Comparison of ENCODE assay signal across 26 mouse cellular contexts in genomic region chrX:87663856-87664255, GRCm38 (mm10).
DNase-seq lines count a peak whose midpoint lies in the region; ATAC-seq and TF ChIP-seq lines count a peak whose summit lies in the region.
"Had no signal": no experiment of that assay in that cellular context is flagged by ENCODE, and none has a peak within 500 bp of the region (broad histone marks: within the 10 kb centered on the region; RNA-seq: fewer than 3 reads in every experiment).

No protein-coding gene starts in this region.

- peak; percentile 46 to 58 for DNase-seq in cerebellum, postnatal 10 days
- no peak for DNase-seq in cerebellum, adult 11 months
- DNase-seq in hindbrain, postnatal 0 days (ENCODE audit: low spot score): peak; percentile 12
- peak; percentile 12 for DNase-seq in 3T3-L1 (ENCODE audit: low read depth, low spot score)
- DNase-seq in brain, adult 2 months (ENCODE audit: low read depth, low spot score): peak; percentile 26
- DNase-seq in testis, postnatal 10 days (ENCODE audit: low spot score): no peak
- DNase-seq: adrenal gland, adult 8-10 months; adrenal gland, postnatal 25 days; cerebellum, adult 11-12 months; cerebellum, adult 8-10 months; forebrain, postnatal 0 days; gastrocnemius, adult 2 months; gastrocnemius, postnatal 14 days; heart, adult 11 months; heart, postnatal 36 days; kidney, adult 11 months; kidney, adult 8-10 months had no signal

- no peak overlapping the region for H3K4me3 ChIP-seq in hindbrain, postnatal 0 days (ENCODE audit: low read length)
- no peak overlapping the region for H3K4me3 ChIP-seq in hindbrain, embryonic 13.5 days
- H3K4me3 ChIP-seq: embryonic facial prominence, embryonic 12.5 days; embryonic facial prominence, embryonic 15.5 days; erythroblast, embryonic 14.5 days; forebrain, embryonic 13.5 days; gastrocnemius, adult 2 months; hindbrain, embryonic 10.5 days had no signal

- no peak for ATAC-seq in hindbrain, postnatal 0 days
- ATAC-seq in hindbrain, embryonic 13.5 days (ENCODE audit: low FRiP score): no peak
- ATAC-seq: activated CD4-positive, CD25-positive, alpha-beta regulatory T cell, adult 4 months; forebrain, embryonic 13.5 days; forebrain, postnatal 0 days had no signal

- no peaks in the 10 kb centered on the region for H3K36me3 ChIP-seq in hindbrain, postnatal 0 days (ENCODE audit: insufficient read depth, low read length)
- no peaks in the 10 kb centered on the region for H3K36me3 ChIP-seq in hindbrain, embryonic 13.5 days
- H3K36me3 ChIP-seq: embryonic facial prominence, embryonic 12.5 days; embryonic facial prominence, embryonic 15.5 days; hindbrain, embryonic 10.5 days had no signal

- H3K9ac ChIP-seq in hindbrain, postnatal 0 days (replicated peaks; ENCODE audit: low read length): no peak overlapping the region
- H3K9ac ChIP-seq in hindbrain, embryonic 13.5 days: no peak overlapping the region
- H3K9ac ChIP-seq: embryonic facial prominence, embryonic 12.5 days; embryonic facial prominence, embryonic 15.5 days; forebrain, embryonic 13.5 days; forebrain, postnatal 0 days; hindbrain, embryonic 14.5 days had no signal

- no peaks in the 10 kb centered on the region for H3K9me3 ChIP-seq in hindbrain, postnatal 0 days (ENCODE audit: low read length)
- no peaks in the 10 kb centered on the region for H3K9me3 ChIP-seq in hindbrain, embryonic 13.5 days
- H3K9me3 ChIP-seq: embryonic facial prominence, embryonic 12.5 days; embryonic facial prominence, embryonic 15.5 days; forebrain, embryonic 13.5 days; hindbrain, embryonic 10.5 days had no signal

- TF ChIP-seq CTCF in hindbrain, postnatal 0 days (IDR thresholded peaks at IDR 0.05; ENCODE audit: low read depth): no peak

- H3K27ac ChIP-seq in hindbrain, postnatal 0 days: no peak overlapping the region
- H3K27ac ChIP-seq in hindbrain, embryonic 13.5 days: no peak overlapping the region
- H3K27ac ChIP-seq: embryonic facial prominence, embryonic 12.5 days; embryonic facial prominence, embryonic 15.5 days; forebrain, embryonic 13.5 days; gastrocnemius, adult 2 months; hindbrain, embryonic 10.5 days; hindbrain, embryonic 14.5 days had no signal

- 82% methylated on average over 1 of the region's 1 CpGs for WGBS in hindbrain, postnatal 0 days
- 93% methylated on average over 1 of the region's 1 CpGs for WGBS in hindbrain, embryonic 13.5 days

- H3K4me2 ChIP-seq in hindbrain, postnatal 0 days (ENCODE audit: low read depth, low read length): no peak overlapping the region
- H3K4me2 ChIP-seq in hindbrain, embryonic 13.5 days: no peak overlapping the region
- H3K4me2 ChIP-seq: embryonic facial prominence, embryonic 12.5 days; embryonic facial prominence, embryonic 15.5 days; forebrain, embryonic 13.5 days; heart, embryonic 11.5 days; hindbrain, embryonic 14.5 days had no signal

- H3K27me3 ChIP-seq in hindbrain, postnatal 0 days (ENCODE audit: insufficient read depth, low read length): no peaks in the 10 kb centered on the region
- H3K27me3 ChIP-seq in hindbrain, embryonic 13.5 days: no peaks in the 10 kb centered on the region
- H3K27me3 ChIP-seq: embryonic facial prominence, embryonic 12.5 days; embryonic facial prominence, embryonic 15.5 days; forebrain, embryonic 13.5 days had no signal

- H3K4me1 ChIP-seq in hindbrain, postnatal 0 days (ENCODE audit: insufficient read depth, low read length): no peaks in the 10 kb centered on the region
- no peaks in the 10 kb centered on the region for H3K4me1 ChIP-seq in hindbrain, embryonic 13.5 days (replicated peaks)
- H3K4me1 ChIP-seq: embryonic facial prominence, embryonic 12.5 days; embryonic facial prominence, embryonic 15.5 days; forebrain, embryonic 13.5 days; hindbrain, embryonic 10.5 days had no signal

Comparison
In these comparisons a context has a peak if more than half of its experiments do, and no peak if none do; other contexts are left out.
1. DNase-seq: peak in cerebellum, postnatal 10 days (2 of 2), hindbrain, postnatal 0 days (single experiment), 3T3-L1 (single experiment) and brain, adult 2 months (single experiment); none in cerebellum, adult 11 months (single experiment) and testis, postnatal 10 days (single experiment).